Mouse (Mus musculus) lung, embryonic 15.5 days (tissue): ENCODE measurements around the gene Hdac2. TPM values are rescaled to one million over a fixed set of nuclear protein-coding genes. Genes with fewer than 3 reads are reported as not detected.
A peak's percentile ranks its signal among the peaks of the same experiment; 100 is the strongest.

Experiments used
- ATAC-seq: fragments of 200-750 bp; cut with Nextera tagmentation; 2 replicates; pipeline ENCODE4 v1.8.0; 2017; ENCODE audit warnings: moderate number of reproducible peaks, borderline replicate concordance; ENCODE audit not compliant: low FRiP score, low TSS enrichment; ENCODE audit errors: extremely low read depth
- H3K27ac ChIP-seq: fragments of 300-500 bp; sonication (generic); 2 replicates; pipeline ENCODE4 v1.5.1; 2015; ENCODE audit warnings: moderate library complexity, mild to moderate bottlenecking, inconsistent platforms
- H3K27me3 ChIP-seq: fragments of 300-500 bp; sonication (generic); 2 replicates; pipeline ENCODE4 v1.6.1; 2015; ENCODE audit warnings: inconsistent platforms
- H3K36me3 ChIP-seq: fragments of 300-500 bp; sonication (generic); 2 replicates; pipeline ENCODE4 v1.6.1; 2015; ENCODE audit warnings: inconsistent platforms
- H3K4me1 ChIP-seq: fragments of 300-500 bp; sonication (generic); 2 replicates; pipeline ENCODE4 v1.6.1; 2015; ENCODE audit warnings: inconsistent platforms
- H3K4me2 ChIP-seq: fragments of 300-500 bp; sonication (generic); 2 replicates; pipeline ENCODE4 v1.6.1; 2015; ENCODE audit warnings: inconsistent platforms, mild to moderate bottlenecking, moderate library complexity
- H3K4me3 ChIP-seq: fragments of 300-500 bp; sonication (generic); 2 replicates; pipeline ENCODE4 v1.5.1; 2015; ENCODE audit warnings: mild to moderate bottlenecking, inconsistent platforms
- H3K9ac ChIP-seq: fragments of 300-500 bp; sonication (generic); 2 replicates; pipeline ENCODE4 v1.6.1; 2015; ENCODE audit warnings: inconsistent platforms
- H3K9me3 ChIP-seq: fragments of 300-500 bp; sonication (generic); 2 replicates; pipeline ENCODE4 v1.6.1; 2016; ENCODE audit warnings: inconsistent platforms
- WGBS: fragments of 180-500 bp; shearing (Covaris S2); methylation state at CpG from one replicate; pipeline ENCODE4 v1.1.7; 2015; 5-methylcytosine and 5-hydroxymethylcytosine counted together
- polyA plus RNA-seq: library from polyadenylated mRNA; unstranded; fragments of >200 nt; fragmentation: Nextera tagmentation; extraction: Ambion mirVana; gene quantifications from 2 replicates; pipeline ENCODE4 v1.2.1, GENCODE M21; 2015

The Hdac2 gene
- polyA plus RNA-seq, 1 experiment from 2014 or later = 217 TPM

DNA sequence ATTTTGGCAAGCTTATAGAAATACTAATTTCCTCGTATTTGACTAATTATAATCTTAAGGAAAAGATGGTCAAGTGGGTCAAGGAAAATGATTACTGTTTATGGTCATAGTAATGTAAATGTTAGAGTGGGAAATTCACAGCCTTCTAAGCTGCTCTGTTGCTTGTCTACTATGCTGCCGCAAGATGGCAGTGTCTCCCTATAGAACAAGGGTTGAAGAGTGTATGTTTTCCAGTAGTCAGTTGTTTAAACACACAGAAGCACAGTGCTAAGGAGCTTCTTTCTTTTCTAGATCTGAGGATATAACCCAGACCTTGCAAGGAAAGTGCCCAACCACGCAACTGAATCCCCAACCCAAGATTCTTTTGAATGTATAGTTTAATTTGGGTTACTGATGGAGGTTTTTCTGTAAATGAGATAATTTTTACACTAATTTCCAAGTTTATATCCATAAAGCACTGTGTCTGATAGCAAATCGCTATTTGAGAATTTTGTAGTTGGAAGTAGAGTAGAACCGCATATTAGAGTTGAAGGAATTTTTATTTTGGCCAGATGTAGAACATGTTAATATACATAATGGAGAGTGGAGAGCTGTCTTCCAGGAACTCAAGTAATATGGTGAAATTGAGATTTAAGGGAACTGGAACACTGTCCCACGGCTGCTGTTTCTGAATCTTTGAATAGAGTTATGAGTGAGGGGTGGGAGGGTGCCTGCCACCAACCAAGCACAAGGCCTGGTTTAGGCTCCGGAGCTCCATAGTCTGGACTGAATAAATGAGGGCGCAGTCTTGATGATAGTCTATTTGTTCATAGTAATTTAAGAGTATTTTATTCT lies 40.1 kb downstream of the Hdac2 start:
- H3K9me3 ChIP-seq = no peaks in the 10 kb centered on the region
- H3K36me3 ChIP-seq = no peaks in the 10 kb centered on the region
- ATAC-seq = peak; percentile 62; the same call in 1 of the 2 replicates
- WGBS = 49% methylated on average over 8 of the region's 8 CpGs
- H3K4me3 ChIP-seq = no peak overlapping the region
- H3K9ac ChIP-seq = no peak overlapping the region
- H3K4me1 ChIP-seq = no peaks in the 10 kb centered on the region
- no peak overlapping the region for H3K4me2 ChIP-seq
- H3K27me3 ChIP-seq = no peaks in the 10 kb centered on the region
- H3K27ac ChIP-seq = no peak overlapping the region

DNA sequence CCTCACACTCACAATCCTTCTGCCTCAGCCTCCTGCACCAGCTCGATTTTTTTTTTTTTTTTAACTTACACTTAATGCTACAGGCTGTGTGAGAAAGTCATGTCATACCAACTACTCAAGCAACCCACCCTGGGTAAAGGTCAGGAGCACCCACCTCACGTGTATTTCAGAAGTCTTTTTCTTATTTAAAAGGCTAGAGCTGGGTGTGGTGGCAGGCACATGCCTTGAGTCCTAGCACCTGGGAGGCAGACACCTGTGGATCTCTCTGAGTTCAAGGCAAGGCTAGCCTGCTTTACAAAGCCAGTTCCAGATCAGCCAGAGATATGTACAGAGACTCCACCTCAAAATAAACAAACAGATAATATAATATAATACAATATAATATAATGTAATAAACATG lies 41.4 kb downstream of the Hdac2 start:
- H3K9me3 ChIP-seq = no peaks in the 10 kb centered on the region
- no peak overlapping the region for H3K9ac ChIP-seq
- ATAC-seq = no peak
- 42% methylated on average over 2 of the region's 2 CpGs for WGBS
- no peak overlapping the region for H3K4me3 ChIP-seq
- H3K4me2 ChIP-seq = no peak overlapping the region
- no peaks in the 10 kb centered on the region for H3K4me1 ChIP-seq
- H3K27me3 ChIP-seq = no peaks in the 10 kb centered on the region
- H3K36me3 ChIP-seq = no peaks in the 10 kb centered on the region
- no peak overlapping the region for H3K27ac ChIP-seq

DNA sequence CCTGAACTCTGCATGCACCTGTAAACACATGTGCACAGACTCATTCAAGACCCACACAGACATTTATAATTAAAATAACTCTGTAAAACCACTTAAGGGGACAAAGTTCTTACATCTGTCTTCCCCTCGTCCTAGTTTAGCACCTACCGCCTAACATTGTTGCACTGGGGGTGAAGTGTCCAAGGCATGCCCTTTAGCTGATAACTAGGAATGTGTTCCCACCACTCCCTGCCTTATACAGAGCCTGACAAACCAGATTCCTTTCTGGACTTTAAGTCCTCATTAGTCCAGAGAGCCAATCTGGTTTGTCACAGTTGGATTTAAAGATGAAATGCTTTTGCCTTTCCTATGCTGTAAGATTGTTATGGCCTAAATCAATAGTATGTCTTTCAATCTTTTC lies 41.9 kb downstream of the Hdac2 start:
- H3K9me3 ChIP-seq = no peaks in the 10 kb centered on the region
- H3K4me2 ChIP-seq = no peak overlapping the region
- WGBS = 62% methylated on average over 2 of the region's 2 CpGs
- no peak for ATAC-seq
- no peak overlapping the region for H3K27ac ChIP-seq
- H3K27me3 ChIP-seq = no peaks in the 10 kb centered on the region
- H3K4me3 ChIP-seq = no peak overlapping the region
- no peak overlapping the region for H3K9ac ChIP-seq
- no peaks in the 10 kb centered on the region for H3K36me3 ChIP-seq
- no peaks in the 10 kb centered on the region for H3K4me1 ChIP-seq

DNA sequence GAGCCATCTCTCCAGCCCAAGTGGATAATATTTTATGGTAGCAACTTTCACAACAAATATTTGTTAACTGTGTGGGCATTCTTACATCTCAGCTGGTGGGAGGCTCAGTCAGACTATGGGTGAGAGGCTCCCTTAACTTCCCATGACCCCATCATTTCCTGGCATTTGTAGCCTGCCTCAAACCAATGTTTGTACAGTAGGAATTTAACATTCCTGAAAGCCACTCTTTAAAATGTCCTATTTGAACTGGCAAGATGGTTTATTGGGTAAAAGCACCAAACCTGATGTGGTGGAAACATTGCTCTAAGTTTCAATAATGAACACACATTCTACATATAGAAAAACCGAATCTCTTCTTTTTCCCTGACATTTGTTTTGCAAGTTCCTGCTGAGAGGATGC lies 50.0 kb downstream of the Hdac2 start:
- no peak overlapping the region for H3K4me2 ChIP-seq
- H3K36me3 ChIP-seq = no peaks in the 10 kb centered on the region
- H3K9me3 ChIP-seq = no peaks in the 10 kb centered on the region
- no peak overlapping the region for H3K27ac ChIP-seq
- 49% methylated on average over 1 of the region's 1 CpGs for WGBS
- H3K4me3 ChIP-seq = no peak overlapping the region
- ATAC-seq = no peak
- H3K9ac ChIP-seq = no peak overlapping the region
- no peaks in the 10 kb centered on the region for H3K27me3 ChIP-seq
- H3K4me1 ChIP-seq = no peaks in the 10 kb centered on the region

DNA sequence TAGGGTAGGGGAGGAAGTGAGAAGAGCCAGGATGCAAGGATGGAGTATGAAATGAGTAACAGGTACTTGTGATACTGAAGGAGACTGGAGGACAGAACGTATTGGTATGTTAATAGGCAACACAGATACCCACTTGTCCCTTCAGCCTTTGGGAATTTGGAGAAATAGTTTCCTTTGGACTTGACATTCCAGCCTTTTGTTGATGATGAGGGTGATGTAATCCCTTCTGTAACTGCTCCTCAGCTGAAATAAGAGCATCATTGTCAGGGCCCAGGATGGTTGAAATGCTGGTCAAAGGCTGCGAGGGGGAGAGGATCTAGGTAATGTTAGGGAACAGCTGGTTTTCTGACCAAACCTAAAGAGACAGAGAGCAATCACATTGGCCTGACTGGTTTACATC lies 54.3 kb downstream of the Hdac2 start:
- H3K4me2 ChIP-seq = no peak overlapping the region
- 66% methylated on average over 2 of the region's 2 CpGs for WGBS
- ATAC-seq = no peak
- no peak overlapping the region for H3K9ac ChIP-seq
- H3K4me1 ChIP-seq = no peaks in the 10 kb centered on the region
- no peak overlapping the region for H3K4me3 ChIP-seq
- H3K27me3 ChIP-seq = no peaks in the 10 kb centered on the region
- no peak overlapping the region for H3K27ac ChIP-seq
- H3K36me3 ChIP-seq = no peaks in the 10 kb centered on the region
- no peaks in the 10 kb centered on the region for H3K9me3 ChIP-seq

DNA sequence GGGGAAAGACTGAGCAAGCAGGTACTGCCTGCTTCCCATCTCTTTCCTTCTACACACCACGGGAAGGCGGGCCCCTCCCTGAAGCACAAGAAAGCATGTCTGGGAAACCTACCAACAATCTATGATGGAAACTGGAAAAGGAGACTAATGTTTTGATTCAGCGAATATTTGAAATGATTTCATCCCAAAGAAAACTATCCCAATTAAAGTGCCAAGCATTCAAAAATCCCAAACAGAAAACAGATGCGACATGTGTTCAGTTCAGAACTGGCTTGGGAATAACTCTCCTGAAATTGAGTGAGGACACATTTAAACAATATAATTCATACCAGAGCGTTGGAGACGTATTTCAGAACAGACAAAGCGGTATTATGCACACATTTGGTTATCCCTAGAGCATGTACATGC lies 60.8 kb downstream of the Hdac2 start:
- WGBS = 74% methylated on average over 7 of the region's 7 CpGs

DNA sequence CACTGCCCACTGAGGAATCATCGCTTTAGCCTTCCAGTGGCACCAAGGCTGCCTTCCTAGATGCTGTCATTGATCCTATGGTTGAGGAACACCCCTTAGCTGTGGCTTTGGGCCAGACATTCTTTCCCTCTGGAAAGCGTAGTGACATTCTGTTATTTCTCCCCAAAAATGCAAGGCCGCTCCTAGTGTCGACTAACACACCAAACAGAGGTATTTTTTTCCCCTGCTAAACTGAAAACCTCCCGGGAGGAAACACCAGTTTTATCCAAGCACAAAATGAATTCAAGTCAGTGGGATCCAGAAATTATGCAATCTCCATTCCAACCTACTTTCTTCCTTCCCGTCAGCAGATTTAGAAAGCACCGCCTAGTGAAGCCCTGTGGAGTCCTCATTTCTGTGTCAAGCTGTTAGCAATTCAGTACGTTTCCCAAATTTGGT lies 73.3 kb downstream of the Hdac2 start:
- no peak for ATAC-seq

More for the DNA sequence above, 60.8 kb downstream of the Hdac2 start:
- Histone ChIP-seq H3K27ac (no peak overlapping the region), H3K9ac (no peak overlapping the region), H3K4me1 (no peaks in the 10 kb centered on the region), H3K9me3 (no peaks in the 10 kb centered on the region), H3K4me2 (no peak overlapping the region), H3K4me3 (no peak overlapping the region), H3K36me3 (no peaks in the 10 kb centered on the region), H3K27me3 (no peaks in the 10 kb centered on the region)
- no peak for ATAC-seq

More for the DNA sequence above, 73.3 kb downstream of the Hdac2 start:
- H3K9me3 ChIP-seq = no peaks in the 10 kb centered on the region
- H3K27me3 ChIP-seq = no peaks in the 10 kb centered on the region
- H3K36me3 ChIP-seq = no peaks in the 10 kb centered on the region
- no peak overlapping the region for H3K4me2 ChIP-seq
- H3K27ac ChIP-seq = no peak overlapping the region
- H3K4me1 ChIP-seq = 0 out of 2 replicates have a peak, but pooled peaks cover 3% of the 10 kb centered on the region
- H3K4me3 ChIP-seq = no peak overlapping the region
- H3K9ac ChIP-seq = no peak overlapping the region
- 58% methylated on average over 8 of the region's 8 CpGs for WGBS

Other genes starting within 250 kb of the Hdac2 start
- gene Marcks, start 164.4 kb downstream of the Hdac2 start, polyA plus RNA-seq = 97.6 and 101 TPM in 2 replicates